Mouse (Mus musculus): ENCODE results near the gene Olfr403.
"Not testable (repeated sequence)": the region's sequence is repeated elsewhere in the genome, so short reads cannot be mapped to it uniquely, and the experiment has no call there.

The Olfr403 gene

GRCm38 (mm10) chr11:74185949-74186348 lies at the start of gene Olfr403:
TSS of gene Olfr403 (plus strand) at chr11:74186249.
- DNase-seq (ENCODE audit: extremely low spot score, low read depth, low spot score) = no peak

GRCm38 (mm10) chr11:74140001-74140400 lies 46.0 kb upstream of the Olfr403 start:
- DNase-seq (ENCODE audit: extremely low spot score, low read depth, low spot score) = not testable (repeated sequence)

GRCm38 (mm10) chr11:74145866-74146265 lies 40.2 kb upstream of the Olfr403 start:
- DNase-seq (ENCODE audit: extremely low spot score, low read depth, low spot score) = no peak

GRCm38 (mm10) chr11:74153229-74153628 lies 32.8 kb upstream of the Olfr403 start, which contains the start of gene Olfr402:
TSS of gene Olfr402 (plus strand) at chr11:74153529.
- no peak for DNase-seq (ENCODE audit: extremely low spot score, low read depth, low spot score)

GRCm38 (mm10) chr11:74168771-74169170 lies 17.3 kb upstream of the Olfr403 start:
- no peak for DNase-seq (ENCODE audit: extremely low spot score, low read depth, low spot score)

GRCm38 (mm10) chr11:74183168-74183567 lies 2.9 kb upstream of the Olfr403 start:
- DNase-seq (ENCODE audit: extremely low spot score, low read depth, low spot score) = no peak

GRCm38 (mm10) chr11:74183745-74184144 lies 2.3 kb upstream of the Olfr403 start:
- DNase-seq (ENCODE audit: extremely low spot score, low read depth, low spot score) = no peak

- DNase-seq (ENCODE audit: extremely low spot score, low read depth, low spot score) = no peak
These were observed 25.2 kb downstream of the Olfr403 start, which contains the start of gene Olfr43 for GRCm38 (mm10) chr11:74211279-74211678. TSS of gene Olfr43 (minus strand) at chr11:74211379.

- no peak for DNase-seq (ENCODE audit: extremely low spot score, low read depth, low spot score)
These were observed 55.2 kb downstream of the Olfr403 start for GRCm38 (mm10) chr11:74241201-74241600.

All from hindlimb bud, embryonic 11.5 days (tissue).